Mouse (Mus musculus): ENCODE data around the gene Arih1.
"Not testable (repeated sequence)": the region's sequence is repeated elsewhere in the genome, so short reads cannot be mapped to it uniquely, and the experiment has no call there.

The Arih1 gene

GRCm38 (mm10) chr9:59458416-59458815 is 28.0 kb downstream of the Arih1 start:
- DNase-seq: no peak

GRCm38 (mm10) chr9:59457671-59458070 is 28.7 kb downstream of the Arih1 start:
- DNase-seq: no peak

GRCm38 (mm10) chr9:59455404-59456068 is 30.9 kb downstream of the Arih1 start:
- no peak for DNase-seq

GRCm38 (mm10) chr9:59433729-59434128 is 52.7 kb downstream of the Arih1 start:
- no peak for DNase-seq

GRCm38 (mm10) chr9:59431626-59432025 is 54.8 kb downstream of the Arih1 start:
- DNase-seq: no peak

DNA sequence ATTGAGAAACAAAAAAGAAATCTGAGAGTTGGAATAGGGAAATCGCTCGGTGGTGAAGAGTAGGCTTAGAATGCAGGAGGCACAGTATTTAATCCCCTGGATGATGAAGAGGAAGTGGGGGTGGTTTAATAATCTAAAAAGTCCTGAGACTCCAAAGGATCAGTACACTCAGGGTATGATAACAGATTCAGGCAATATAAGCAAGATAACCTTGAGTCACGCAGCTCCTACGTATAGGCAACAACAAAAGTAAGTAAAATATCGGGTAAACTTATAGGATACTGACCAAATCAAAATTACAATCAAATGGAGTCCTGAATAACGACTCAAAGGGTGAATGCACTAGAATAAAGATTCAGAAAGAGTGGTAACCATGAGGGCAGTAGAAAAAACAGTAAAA is 65.9 kb downstream of the Arih1 start:
- no peak for DNase-seq

- DNase-seq: no peak
Measured at GRCm38 (mm10) chr9:59407271-59407670, 79.1 kb downstream of the Arih1 start.

DNA sequence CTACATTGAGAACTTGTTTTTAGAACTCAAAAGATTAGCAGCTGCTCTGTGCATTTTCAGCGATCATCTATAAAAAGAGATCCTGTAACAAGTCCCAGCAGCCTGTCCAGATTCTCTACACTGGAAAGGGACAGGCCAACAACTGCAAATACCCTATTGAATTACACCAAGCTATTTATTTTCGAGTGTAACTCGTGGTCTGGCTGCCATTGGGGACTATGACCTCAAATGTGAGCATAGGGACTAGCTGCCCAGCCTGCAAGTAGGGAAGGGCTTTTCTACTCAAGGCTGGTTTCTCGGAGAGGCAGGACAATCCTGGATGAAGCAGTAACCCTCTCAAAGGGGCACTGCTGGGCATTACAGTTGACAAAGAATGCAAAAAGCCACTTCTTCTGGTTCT is 97.3 kb downstream of the Arih1 start:
- DNase-seq: no peak

DNA sequence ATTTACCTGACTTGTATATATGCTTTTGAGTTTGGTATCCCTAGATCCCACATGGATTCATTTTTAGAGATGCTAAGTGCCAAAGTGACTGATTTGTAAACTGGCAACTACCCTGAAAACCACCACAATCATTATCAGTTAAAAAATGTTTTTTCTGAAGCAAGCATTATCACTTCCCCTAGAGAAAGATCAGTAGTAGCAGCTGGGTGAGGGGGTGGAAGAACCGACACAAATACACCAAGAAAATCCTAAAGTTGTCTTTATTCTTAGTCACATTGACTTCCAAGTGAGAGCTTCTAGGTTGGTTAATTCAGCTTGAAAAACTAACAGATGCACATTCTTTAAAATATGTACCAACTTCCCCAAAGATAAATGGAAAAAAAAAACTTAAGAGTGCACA is 98.1 kb downstream of the Arih1 start:
- no peak for DNase-seq

- no peak for DNase-seq
Measured at GRCm38 (mm10) chr9:59387461-59387860, 99.0 kb downstream of the Arih1 start.

GRCm38 (mm10) chr9:59375626-59376025 is 110.8 kb downstream of the Arih1 start:
- no peak for DNase-seq

GRCm38 (mm10) chr9:59369646-59370045 is 116.8 kb downstream of the Arih1 start:
- DNase-seq: no peak

- no peak for DNase-seq
Measured at GRCm38 (mm10) chr9:59369220-59369619, 117.2 kb downstream of the Arih1 start.

DNA sequence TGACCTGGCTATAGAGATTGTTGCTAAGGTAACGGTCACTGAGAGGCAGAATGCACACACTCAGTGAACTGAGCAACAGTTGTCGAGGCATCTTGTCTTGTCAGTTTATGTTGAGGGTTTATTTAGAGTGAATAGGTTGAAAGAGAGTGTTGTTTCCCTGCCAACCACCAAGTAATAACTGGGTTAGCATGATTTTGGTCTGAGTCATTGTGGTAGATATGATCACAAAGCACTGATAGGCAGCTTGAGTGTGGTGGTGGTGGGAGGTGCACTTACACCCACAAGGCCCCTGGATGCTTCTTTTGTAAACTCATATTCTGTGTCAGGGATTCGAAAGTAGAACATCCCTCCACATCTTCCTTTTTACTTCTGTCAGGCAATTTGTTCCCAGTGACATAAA is 125.9 kb downstream of the Arih1 start:
- DNase-seq: not testable (repeated sequence)

GRCm38 (mm10) chr9:59358041-59358440 is 128.4 kb downstream of the Arih1 start:
- DNase-seq: not testable (repeated sequence)

DNA sequence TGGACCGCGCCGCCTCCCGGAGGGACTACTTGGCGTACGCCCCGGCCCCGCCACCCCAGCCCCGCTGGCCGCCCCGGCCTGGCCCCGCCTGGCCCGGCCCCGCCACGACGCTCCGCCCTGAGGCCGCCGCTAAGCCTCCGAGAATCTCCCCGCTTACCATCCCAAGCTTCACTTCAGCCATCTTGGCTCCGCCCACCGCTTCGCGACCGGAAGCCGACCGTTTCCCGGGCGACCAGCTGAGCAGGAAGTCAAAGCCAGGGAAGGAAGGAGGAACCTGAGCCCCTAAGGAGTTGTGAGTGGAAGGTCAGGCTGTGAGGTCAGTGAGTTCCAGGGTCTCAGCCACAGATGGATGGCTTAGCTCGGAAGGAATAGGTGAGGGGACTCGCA is 133.2 kb downstream of the Arih1 start, which contains the start of gene Bbs4:
Bbs4 (minus strand) TSS at position 256 of the 387 bp plus-strand sequence.
- peak; percentile 87 for DNase-seq

DNA sequence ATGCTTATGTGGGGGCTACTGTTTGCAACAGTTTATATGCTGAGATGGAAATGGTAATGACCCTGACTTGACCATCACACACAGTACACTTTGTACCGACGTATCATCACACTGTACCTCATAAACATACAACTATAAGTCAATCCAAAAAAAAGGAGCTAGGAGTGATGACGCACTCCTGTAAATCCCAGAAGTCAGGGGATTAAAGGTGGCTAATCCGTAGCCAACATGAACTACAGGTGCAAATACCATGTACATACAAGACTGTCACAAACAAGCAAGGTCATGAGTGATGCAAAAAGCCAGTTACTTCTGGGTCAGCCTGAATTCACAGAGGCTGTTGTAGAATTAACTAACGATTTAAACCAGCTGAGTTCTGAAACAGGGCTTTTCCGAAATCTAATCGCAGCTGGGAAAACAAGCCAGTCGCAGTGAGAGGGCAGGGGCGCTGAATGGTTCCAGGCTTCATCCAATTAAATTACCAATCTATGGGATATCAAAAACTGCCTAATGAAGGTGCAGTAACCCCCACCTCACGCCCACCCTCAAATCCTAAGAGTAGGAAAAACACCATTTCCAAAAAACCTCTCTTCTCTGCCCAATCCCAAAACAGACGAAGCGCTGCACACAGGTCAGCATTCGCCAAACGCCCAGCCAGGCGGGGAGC is 133.7 kb downstream of the Arih1 start:
- no peak for DNase-seq

- DNase-seq: no peak
Measured at GRCm38 (mm10) chr9:59346176-59346575, 140.2 kb downstream of the Arih1 start.

- no peak for DNase-seq
Measured at GRCm38 (mm10) chr9:59340002-59340401, 146.4 kb downstream of the Arih1 start.

DNA sequence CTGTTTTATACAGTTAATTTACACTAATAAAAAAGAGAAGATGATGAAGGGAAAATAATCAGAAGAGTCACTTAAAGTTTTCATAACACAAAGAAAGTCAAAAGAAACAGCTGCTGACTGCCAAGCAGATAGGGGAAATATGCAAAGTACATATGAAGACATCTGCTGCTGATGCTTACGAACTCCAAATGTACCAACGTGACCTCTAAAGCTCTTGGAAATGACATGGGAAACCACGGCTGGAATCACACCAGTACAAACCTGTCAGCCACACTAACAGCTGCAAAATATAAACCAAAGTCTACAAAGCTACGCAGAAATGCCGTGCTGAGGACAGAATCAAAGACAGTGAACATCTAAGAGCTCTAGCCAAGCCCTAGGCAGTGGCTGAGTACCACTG is 147.3 kb downstream of the Arih1 start:
- DNase-seq: no peak

DNA sequence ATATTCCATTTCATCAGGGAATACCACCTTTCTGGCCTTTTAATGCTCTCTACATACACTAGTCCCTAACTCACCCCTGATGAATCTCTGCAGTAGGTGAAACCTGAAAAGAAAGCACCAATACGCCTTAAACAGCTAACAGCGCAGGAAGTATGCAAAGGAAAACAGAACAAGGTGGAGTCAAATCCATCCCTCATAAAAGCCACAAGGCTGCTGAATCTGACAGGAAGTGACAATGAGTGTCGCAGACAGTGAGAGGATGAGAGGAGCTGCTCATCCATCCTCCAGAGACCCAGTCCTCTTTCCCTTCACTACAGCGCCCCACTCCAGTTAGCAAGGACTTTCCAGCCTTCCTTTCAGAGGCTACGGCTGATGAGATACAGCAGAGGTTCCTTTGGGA is 148.0 kb downstream of the Arih1 start:
- DNase-seq: no peak
